Mouse (Mus musculus) ZHBTc4 (cell line): ENCODE data around the gene Jtb.
"Not testable (repeated sequence)": the region's sequence is repeated elsewhere in the genome, so short reads cannot be mapped to it uniquely, and the experiment has no call there.

ENCODE experiments used
- DNase-seq: peaks from one replicate; pipeline ENCODE4 v3.0.0-alpha.2; 2011; ENCODE audit warnings: low read depth, low spot score

Gene Jtb

GRCm38 (mm10) chr3:90222941-90223340 is 8.5 kb upstream of the Jtb start:
- DNase-seq: no peak

- DNase-seq: peak; percentile 90
Observed at GRCm38 (mm10) chr3:90224331-90224730, 7.1 kb upstream of the Jtb start.

GRCm38 (mm10) chr3:90231075-90231474 is 322 bp upstream of the Jtb start:
- DNase-seq: no peak

- no peak for DNase-seq
Observed at GRCm38 (mm10) chr3:90241251-90241650, 9.9 kb downstream of the Jtb start.

GRCm38 (mm10) chr3:90241669-90242358 is 10.4 kb downstream of the Jtb start:
- no peak for DNase-seq

- DNase-seq: peak; percentile 83
Observed at GRCm38 (mm10) chr3:90242984-90243775, 11.8 kb downstream of the Jtb start, which contains the start of gene Creb3l4. Gene Creb3l4 (minus strand): TSS chr3:90243512.

- DNase-seq: no peak
Observed at GRCm38 (mm10) chr3:90245406-90245805, 14.0 kb downstream of the Jtb start.

- no peak for DNase-seq
Observed at GRCm38 (mm10) chr3:90247630-90247959, 16.2 kb downstream of the Jtb start.

- peak; percentile 96 for DNase-seq
Observed at GRCm38 (mm10) chr3:90247960-90248745, 16.8 kb downstream of the Jtb start, which contains the start of gene Slc39a1. Gene Slc39a1 (plus strand): TSS chr3:90248172.

- DNase-seq: no peak
Observed at GRCm38 (mm10) chr3:90248746-90249100, 17.3 kb downstream of the Jtb start.

GRCm38 (mm10) chr3:90250791-90251190 is 19.4 kb downstream of the Jtb start:
- DNase-seq: no peak

- not testable (repeated sequence) for DNase-seq
Observed at GRCm38 (mm10) chr3:90251731-90252226, 20.4 kb downstream of the Jtb start.

GRCm38 (mm10) chr3:90252659-90253058 is 21.3 kb downstream of the Jtb start:
- not testable (repeated sequence) for DNase-seq

- DNase-seq: not testable (repeated sequence)
Observed at GRCm38 (mm10) chr3:90253174-90253573, 21.8 kb downstream of the Jtb start.

- peak; percentile 99 for DNase-seq
Observed at GRCm38 (mm10) chr3:90253653-90254418, 22.4 kb downstream of the Jtb start, which contains the start of gene Crtc2. Gene Crtc2 (plus strand): TSS chr3:90254163.

GRCm38 (mm10) chr3:90254419-90255193 is 23.2 kb downstream of the Jtb start:
- peak; percentile 27 for DNase-seq

- DNase-seq: no peak
Observed at GRCm38 (mm10) chr3:90255194-90255565, 23.8 kb downstream of the Jtb start.

GRCm38 (mm10) chr3:90255784-90256353 is 24.5 kb downstream of the Jtb start:
- no peak for DNase-seq

GRCm38 (mm10) chr3:90256731-90257530 is 25.5 kb downstream of the Jtb start:
- DNase-seq: no peak
